Mouse (Mus musculus) urinary bladder, adult 18-20 months (tissue): ENCODE measurements around the gene Gtf3a.

ENCODE experiments used
- DNase-seq, 2 experiments: peaks; one replicate each; pipeline ENCODE4 v3.0.0; 2022; ENCODE audit warnings: low spot score in 2 of 2, mixed read lengths in 2 of 2

Gene Gtf3a

DNA sequence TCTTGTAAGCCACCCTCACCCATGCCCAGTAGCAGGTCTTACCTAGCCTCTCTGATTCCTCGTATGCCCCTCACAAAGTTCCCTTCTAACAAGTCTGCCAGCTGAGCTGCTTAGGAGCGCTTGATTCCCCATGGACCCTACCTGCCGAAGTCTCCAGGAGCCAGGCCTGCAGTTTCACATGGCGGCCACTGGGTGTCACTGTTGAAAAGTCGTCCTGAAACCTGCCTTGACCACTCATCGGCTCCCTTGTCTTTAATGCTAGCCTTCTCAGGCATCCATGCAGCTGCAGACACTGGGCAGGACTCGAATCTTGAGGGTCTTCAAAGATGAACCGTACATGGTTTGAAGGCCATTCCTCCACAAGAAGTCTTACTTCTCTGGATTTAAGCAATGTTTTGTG, 34.8 kb downstream of the Gtf3a start:
- DNase-seq: peak; percentile 19 to 23

DNA sequence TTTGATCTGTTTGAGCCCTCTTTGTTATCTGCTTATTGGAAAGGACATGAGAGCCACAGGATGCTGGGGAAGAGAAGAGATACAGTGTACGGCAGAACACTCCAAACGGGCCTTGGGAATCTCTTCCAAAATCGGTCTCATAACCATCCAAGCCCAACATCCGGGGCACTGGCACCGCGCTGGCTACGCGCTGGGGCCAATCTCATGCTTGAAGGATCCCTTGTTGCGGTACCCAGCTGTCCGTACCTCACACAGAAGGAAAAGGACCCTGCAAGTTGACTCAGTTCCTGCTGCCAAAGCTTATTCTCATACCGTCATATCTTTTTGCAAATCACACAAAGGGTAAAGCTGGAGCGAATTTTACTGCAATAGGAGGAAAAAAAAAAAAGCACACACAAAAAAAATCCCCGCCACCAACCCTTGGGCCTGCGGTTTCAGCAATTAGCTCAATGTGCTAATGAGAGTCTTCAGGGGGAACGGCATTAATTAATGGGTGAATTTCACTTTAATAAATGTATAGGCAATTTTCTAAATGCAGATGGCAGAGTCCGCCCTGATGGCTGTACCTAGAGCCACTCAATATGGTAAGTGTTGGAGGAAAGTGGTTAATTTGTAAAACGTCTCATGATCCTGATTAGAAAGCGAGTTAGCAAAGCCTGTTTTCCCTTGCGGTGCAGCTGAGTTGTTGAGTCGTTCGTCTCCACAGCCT, 37.4 kb downstream of the Gtf3a start:
- DNase-seq: no peak

DNA sequence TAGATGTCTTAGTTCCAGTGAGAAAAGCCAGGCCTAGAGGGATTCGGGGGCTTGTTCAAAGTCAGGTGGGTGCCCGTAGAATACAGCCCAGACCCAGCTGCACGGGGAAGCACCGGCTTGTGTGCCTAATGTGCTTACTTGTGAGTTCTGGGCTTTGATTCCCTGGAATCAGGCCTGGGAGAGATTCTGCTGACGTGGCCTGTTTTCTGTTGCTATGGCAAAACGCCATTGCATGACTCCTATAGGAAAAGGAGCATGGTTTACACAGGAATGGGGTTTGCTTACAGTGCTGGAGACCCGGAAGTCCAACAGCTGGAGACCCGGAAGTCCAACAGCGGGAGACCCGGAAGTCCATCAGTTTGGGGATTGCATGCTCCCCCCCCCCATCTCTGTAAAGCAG, 39.1 kb downstream of the Gtf3a start:
- no peak for DNase-seq

DNA sequence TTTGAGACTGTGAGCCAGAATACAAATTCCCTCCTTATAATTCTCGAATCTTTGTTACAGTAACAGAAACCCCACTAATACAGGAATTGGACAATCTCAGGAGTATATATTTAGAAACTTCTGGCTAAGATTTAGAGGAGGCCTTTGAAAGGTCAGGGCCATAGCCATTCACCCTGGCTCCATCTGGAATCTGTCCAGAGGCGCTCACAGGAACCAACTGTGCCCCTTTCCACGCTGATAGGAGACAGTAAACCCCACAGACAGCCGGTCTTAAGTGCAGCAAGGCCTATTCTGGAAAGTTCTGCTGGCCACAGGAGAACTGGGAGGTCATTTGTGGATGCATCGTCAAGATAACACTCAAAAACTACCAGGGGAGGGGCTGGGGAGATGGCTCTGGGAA, 40.6 kb downstream of the Gtf3a start:
- no peak for DNase-seq

DNA sequence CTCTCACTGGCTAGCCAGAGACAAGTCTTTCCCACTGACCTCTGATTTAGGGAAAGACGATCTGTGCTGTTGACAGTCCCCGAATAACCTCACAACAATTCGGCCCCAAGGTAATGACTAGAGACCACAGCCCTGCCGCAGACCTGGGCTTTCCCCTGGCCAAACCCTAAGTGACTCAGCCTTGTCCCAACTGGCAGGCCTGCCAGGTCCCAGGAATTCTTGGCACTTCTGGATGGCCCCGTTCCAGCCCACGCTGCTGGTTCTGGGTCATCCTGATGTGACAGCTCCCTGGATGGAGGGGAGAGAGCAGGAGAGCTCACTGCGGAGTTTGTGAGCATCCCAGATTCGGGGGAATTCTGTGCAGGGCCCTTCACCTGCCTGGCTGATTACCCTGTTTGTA, 45.1 kb downstream of the Gtf3a start:
- DNase-seq: no peak

DNA sequence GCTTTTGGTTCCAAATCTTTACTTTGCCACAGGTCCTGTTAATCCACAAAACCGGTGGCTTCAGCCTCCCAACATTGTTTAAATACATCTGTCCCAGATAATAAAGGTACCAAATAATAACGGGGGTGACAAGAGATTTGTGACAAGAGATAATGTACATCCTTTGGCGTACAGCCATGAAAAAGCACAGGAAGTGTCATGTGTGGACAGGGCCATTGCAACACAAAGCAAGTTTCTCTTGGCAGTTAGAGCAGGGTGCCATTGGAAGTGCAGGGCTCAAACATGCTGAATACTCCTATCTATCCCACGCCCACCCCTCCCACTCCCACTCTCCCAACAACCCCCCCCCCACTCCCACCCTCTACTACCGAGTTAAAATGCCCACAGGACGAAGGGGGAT, 46.5 kb downstream of the Gtf3a start:
- DNase-seq: no peak

DNA sequence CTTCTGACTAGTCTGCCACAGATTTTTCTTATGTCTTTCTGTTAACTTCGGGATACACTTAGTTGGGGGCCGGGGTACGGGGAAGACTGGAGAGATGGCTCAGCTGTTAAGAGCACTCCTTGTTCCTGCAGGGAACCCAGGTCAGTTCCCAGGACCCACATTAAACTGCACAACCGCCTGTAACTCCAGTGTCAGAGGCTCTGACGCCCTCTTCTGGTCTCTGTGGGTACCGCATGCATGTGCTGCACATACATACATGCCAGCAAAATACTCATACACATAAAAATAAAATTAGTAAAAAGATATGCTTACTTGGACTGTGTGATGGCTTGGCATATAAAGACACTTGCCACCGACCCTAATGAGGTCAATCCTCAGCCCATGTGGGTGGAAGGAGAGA, 48.4 kb downstream of the Gtf3a start:
- DNase-seq: no peak

DNA sequence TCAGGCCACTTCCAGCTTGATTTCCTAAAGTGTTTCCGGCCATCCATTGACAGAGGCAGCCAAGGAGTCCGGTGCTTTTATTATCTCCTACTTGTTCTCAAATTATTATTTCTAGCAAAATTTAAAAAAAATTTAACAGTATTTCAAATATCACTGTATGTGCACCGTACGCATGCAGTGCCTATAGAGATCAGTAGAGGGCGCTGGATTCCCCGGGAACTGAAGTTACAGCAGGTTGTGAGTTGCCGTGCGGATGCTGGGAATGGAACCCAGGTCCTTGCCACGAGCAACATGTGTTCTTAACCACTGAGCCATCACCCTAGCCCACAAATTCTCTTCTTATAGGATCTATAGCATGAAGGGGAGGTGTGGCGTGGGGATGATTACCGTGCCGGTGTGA, 50.3 kb downstream of the Gtf3a start:
- DNase-seq: no peak

DNA sequence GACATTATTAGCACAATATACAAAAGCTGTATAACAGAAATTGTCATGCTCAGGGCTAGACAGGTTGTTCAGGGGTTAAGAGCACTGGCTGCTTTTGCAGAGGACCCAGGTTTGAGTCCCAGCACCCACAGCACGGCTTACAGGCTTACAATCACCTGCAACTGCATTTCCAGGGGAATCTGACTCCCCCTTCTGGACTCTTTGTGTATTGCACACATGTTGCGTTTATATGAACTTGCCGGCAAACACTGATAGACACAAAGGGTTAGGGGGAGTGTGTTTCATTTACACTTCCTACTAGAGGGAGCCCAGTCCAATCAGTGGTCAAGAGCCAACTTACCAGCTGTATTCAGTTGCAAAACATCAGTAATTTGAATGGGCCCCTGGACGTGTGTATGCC, 52.9 kb downstream of the Gtf3a start:
- no peak for DNase-seq

DNA sequence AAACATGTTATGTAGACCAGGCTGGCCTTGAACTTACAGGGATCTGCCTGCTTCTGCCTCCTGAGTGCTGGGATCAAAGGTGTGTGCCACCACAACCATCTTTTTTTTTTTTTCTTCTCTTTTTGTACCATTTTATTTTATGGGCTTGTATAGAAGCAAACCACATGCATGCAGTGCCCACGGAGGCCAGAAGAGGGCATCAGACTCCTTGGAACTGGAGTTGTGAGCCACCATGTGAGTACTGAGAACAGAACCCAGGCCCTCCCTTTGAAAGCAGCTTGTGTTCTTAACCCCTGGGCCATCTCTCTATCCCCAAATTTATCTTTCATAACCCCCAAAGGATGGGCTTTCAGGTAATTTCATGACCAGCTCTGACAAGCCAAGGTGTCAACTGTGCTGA, 54.8 kb downstream of the Gtf3a start:
- no peak for DNase-seq
